Mouse (Mus musculus): ENCODE results near the gene Babam2. TPM values are rescaled to one million over a fixed set of nuclear protein-coding genes. Genes with fewer than 3 reads are reported as not detected.

Babam2 gene
- polyA plus RNA-seq, 1 experiment = 77.2 TPM

DNA sequence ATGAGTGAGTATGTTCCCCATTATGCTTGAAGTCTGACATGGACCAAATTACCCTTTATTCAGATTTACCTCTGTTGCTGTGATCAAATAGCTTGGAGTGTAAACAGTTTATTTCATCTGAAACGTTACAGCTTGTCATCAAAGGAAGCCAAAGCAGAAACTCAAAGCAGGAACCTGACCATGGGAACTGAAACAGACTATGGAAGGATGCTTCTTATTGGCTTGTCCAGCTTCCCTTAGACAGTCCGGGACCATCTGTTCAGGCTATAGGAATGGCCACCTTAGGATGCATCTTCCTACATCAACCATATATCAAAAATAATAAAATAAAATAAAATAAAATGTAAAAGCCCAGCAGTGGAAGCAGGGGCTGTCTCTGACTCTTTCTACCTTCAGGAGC, 183.0 kb downstream of the Babam2 start:
- Histone ChIP-seq H3K4me3 (no peak overlapping the region), H3K4me2 (ENCODE audit: low read depth) (no peak overlapping the region), H3K36me3 (ENCODE audit: control insufficient read depth, insufficient read depth) (no peaks in the 10 kb centered on the region), H3ac (ENCODE audit: control insufficient read depth, insufficient read length) (no peak overlapping the region), H3K79me2 (ENCODE audit: control insufficient read depth, insufficient read depth) (no peaks in the 10 kb centered on the region), H3K27me3 (ENCODE audit: control insufficient read depth, insufficient read depth, insufficient read length) (no peaks in the 10 kb centered on the region)
- TF ChIP-seq TCF12 (IDR thresholded peaks at IDR 0.05; ENCODE audit: insufficient read depth, poor library complexity, severe bottlenecking) (no peak), SRF (IDR thresholded peaks at IDR 0.05; ENCODE audit: control insufficient read depth, insufficient read length, low read depth) (no peak), POLR2A (IDR thresholded peaks at IDR 0.05; ENCODE audit: insufficient read length, low read depth) (no peak), USF1 (IDR thresholded peaks at IDR 0.05; ENCODE audit: low read depth) (no peak), REST (IDR thresholded peaks at IDR 0.05; ENCODE audit: insufficient read depth, insufficient read length) (no peak), POLR2AphosphoS2 (IDR thresholded peaks at IDR 0.05; ENCODE audit: insufficient read length, low read depth) (no peak), MAX (IDR thresholded peaks at IDR 0.05; ENCODE audit: low read depth) (no peak), MYOG (IDR thresholded peaks at IDR 0.05; ENCODE audit: control insufficient read depth in 1 of 3, insufficient read depth in 1 of 3, insufficient read length in 2 of 3, low read depth in 2 of 3) (no peak), E2F4 (IDR thresholded peaks at IDR 0.05; ENCODE audit: insufficient read depth) (no peak), TCF3 (IDR thresholded peaks at IDR 0.05; ENCODE audit: insufficient read length, low read depth) (no peak), MYOD1 (IDR thresholded peaks at IDR 0.05; ENCODE audit: control insufficient read depth in 1 of 3, insufficient read length in 2 of 3, low read depth in 2 of 3) (no peak), CEBPB (IDR thresholded peaks at IDR 0.05; ENCODE audit: insufficient read depth, poor library complexity, severe bottlenecking) (no peak)

DNA sequence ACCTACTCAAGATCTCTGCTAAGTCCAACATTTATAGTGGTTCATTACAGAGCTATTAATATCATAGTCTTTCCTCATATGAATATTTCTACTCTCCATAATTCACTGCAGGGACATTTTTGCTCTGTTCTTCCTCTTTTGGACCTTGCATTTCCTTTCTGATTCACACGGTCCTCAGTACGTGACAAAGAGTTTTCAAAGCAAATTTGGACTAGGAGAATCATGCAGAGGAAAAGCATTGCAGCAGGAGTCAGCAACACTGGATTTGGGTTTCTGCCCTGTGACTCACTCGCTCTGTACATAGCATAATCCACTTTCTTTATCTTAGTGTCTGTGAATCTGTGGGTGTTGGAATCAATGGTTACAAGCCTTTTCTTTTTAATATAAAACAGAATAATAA, 184.8 kb downstream of the Babam2 start:
- Histone ChIP-seq H3K79me2 (ENCODE audit: control insufficient read depth, insufficient read depth) (no peaks in the 10 kb centered on the region), H3K4me3 (no peak overlapping the region), H3ac (ENCODE audit: control insufficient read depth, insufficient read length) (no peak overlapping the region), H3K27me3 (ENCODE audit: control insufficient read depth, insufficient read depth, insufficient read length) (no peaks in the 10 kb centered on the region), H3K36me3 (ENCODE audit: control insufficient read depth, insufficient read depth) (no peaks in the 10 kb centered on the region), H3K4me2 (ENCODE audit: low read depth) (peak overlapping the region; percentile 82)
- 0 out of 2 replicates have a peak, but pooled peaks have one; percentile 22 for TF ChIP-seq CEBPB (IDR thresholded peaks at IDR 0.05; ENCODE audit: insufficient read depth, poor library complexity, severe bottlenecking)
- no peak for TF ChIP-seq USF1 (IDR thresholded peaks at IDR 0.05; ENCODE audit: low read depth)

DNA sequence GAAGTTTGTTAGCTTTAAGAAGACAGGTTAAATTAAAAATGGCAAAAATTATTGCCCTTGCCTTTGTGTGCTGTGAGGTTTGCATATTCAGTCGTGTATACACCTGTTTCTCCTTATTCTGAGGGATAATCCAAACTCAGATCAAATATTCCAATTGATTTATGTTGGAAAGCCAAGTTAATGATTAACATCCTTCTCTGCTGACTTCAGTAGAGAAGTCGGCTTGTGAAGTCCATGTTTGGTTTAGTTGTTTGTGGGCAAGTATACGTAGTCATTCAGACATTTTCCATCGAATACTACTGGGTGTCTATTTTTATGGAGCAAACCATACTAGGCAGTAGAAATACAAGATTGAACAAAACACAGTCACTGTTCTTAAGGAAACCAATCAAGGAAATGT, 187.5 kb downstream of the Babam2 start:
- no peak for TF ChIP-seq REST (IDR thresholded peaks at IDR 0.05; ENCODE audit: insufficient read depth, insufficient read length)
- TF ChIP-seq CEBPB (IDR thresholded peaks at IDR 0.05; ENCODE audit: insufficient read depth, poor library complexity, severe bottlenecking) = no peak
- no peak for TF ChIP-seq MYOG (IDR thresholded peaks at IDR 0.05; ENCODE audit: control insufficient read depth in 1 of 3, insufficient read depth in 1 of 3, insufficient read length in 2 of 3, low read depth in 2 of 3)
- no peak for TF ChIP-seq TCF12 (IDR thresholded peaks at IDR 0.05; ENCODE audit: insufficient read depth, poor library complexity, severe bottlenecking)
- TF ChIP-seq MYOD1 (IDR thresholded peaks at IDR 0.05; ENCODE audit: control insufficient read depth in 1 of 3, insufficient read length in 2 of 3, low read depth in 2 of 3) = no peak
- TF ChIP-seq USF1 (IDR thresholded peaks at IDR 0.05; ENCODE audit: low read depth) = no peak
- no peak for TF ChIP-seq POLR2AphosphoS2 (IDR thresholded peaks at IDR 0.05; ENCODE audit: insufficient read length, low read depth)
- no peak for TF ChIP-seq E2F4 (IDR thresholded peaks at IDR 0.05; ENCODE audit: insufficient read depth)
- TF ChIP-seq MAX (IDR thresholded peaks at IDR 0.05; ENCODE audit: low read depth) = no peak
- no peak for TF ChIP-seq TCF3 (IDR thresholded peaks at IDR 0.05; ENCODE audit: insufficient read length, low read depth)
- H3K27me3 ChIP-seq (ENCODE audit: control insufficient read depth, insufficient read depth, insufficient read length) = no peaks in the 10 kb centered on the region
- no peaks in the 10 kb centered on the region for H3K79me2 ChIP-seq (ENCODE audit: control insufficient read depth, insufficient read depth)
- no peak overlapping the region for H3K4me3 ChIP-seq
- H3ac ChIP-seq (ENCODE audit: control insufficient read depth, insufficient read length) = no peak overlapping the region
- H3K4me2 ChIP-seq (ENCODE audit: low read depth) = no peak overlapping the region
- no peaks in the 10 kb centered on the region for H3K36me3 ChIP-seq (ENCODE audit: control insufficient read depth, insufficient read depth)

DNA sequence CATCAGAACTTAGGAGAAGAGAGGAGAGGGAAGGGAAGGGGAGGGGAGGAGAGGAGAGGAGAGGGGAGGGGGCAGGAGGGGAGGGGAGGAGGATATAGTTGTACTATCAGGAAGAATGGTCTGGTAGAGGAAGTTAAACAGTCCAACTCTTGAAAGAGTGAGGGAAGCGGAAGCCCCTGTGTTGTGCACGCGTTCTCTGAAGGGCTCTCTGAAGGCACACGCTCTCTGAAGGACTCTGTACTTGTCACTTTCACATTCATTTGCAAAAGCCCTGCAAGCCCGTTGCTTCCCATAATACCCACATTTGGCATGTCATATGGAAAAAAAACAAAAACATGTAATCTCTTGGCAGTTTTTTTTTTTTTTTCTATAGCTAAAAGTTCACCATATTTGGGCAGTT, 190.1 kb downstream of the Babam2 start:
- H3K79me2 ChIP-seq (ENCODE audit: control insufficient read depth, insufficient read depth) = no peaks in the 10 kb centered on the region
- TF ChIP-seq E2F4 (IDR thresholded peaks at IDR 0.05; ENCODE audit: insufficient read depth) (no peak), MYOD1 (IDR thresholded peaks at IDR 0.05; ENCODE audit: control insufficient read depth in 1 of 3, insufficient read length in 2 of 3, low read depth in 2 of 3) (no peak), CEBPB (IDR thresholded peaks at IDR 0.05; ENCODE audit: insufficient read depth, poor library complexity, severe bottlenecking) (no peak)
- H3K36me3 ChIP-seq (ENCODE audit: control insufficient read depth, insufficient read depth) = no peaks in the 10 kb centered on the region
- no peak overlapping the region for H3K4me3 ChIP-seq
- no peak overlapping the region for H3ac ChIP-seq (ENCODE audit: control insufficient read depth, insufficient read length)
- no peaks in the 10 kb centered on the region for H3K27me3 ChIP-seq (ENCODE audit: control insufficient read depth, insufficient read depth, insufficient read length)
- no peak overlapping the region for H3K4me2 ChIP-seq (ENCODE audit: low read depth)

DNA sequence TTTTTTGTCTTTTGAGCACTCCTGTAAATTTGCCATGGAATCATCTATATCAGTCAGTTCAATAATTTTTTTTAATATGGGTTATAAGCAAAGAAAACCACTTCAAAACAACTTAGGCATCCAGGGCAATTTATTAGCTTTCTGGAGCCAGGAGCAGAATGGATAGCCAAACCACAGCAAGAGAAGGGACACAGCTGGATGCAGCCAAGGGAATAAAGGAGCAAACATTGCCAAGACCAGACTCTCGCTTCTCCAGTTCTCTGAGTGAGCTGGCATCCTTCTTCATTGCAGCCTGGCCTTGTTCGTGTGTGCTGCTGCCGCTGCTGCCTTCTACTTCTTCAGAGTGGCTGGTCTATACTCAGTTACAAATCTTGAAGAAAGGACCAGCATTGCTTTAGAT, 190.9 kb downstream of the Babam2 start:
- no peak overlapping the region for H3K4me2 ChIP-seq (ENCODE audit: low read depth)
- H3K27me3 ChIP-seq (ENCODE audit: control insufficient read depth, insufficient read depth, insufficient read length) = no peaks in the 10 kb centered on the region
- no peak overlapping the region for H3ac ChIP-seq (ENCODE audit: control insufficient read depth, insufficient read length)
- no peak for TF ChIP-seq POLR2A (IDR thresholded peaks at IDR 0.05; ENCODE audit: insufficient read length, low read depth)
- no peak for TF ChIP-seq E2F4 (IDR thresholded peaks at IDR 0.05; ENCODE audit: insufficient read depth)
- TF ChIP-seq USF1 (IDR thresholded peaks at IDR 0.05; ENCODE audit: low read depth) = no peak
- no peak for TF ChIP-seq TCF3 (IDR thresholded peaks at IDR 0.05; ENCODE audit: insufficient read length, low read depth)
- no peak for TF ChIP-seq SRF (IDR thresholded peaks at IDR 0.05; ENCODE audit: control insufficient read depth, insufficient read length, low read depth)
- TF ChIP-seq CEBPB (IDR thresholded peaks at IDR 0.05; ENCODE audit: insufficient read depth, poor library complexity, severe bottlenecking) = no peak
- no peak for TF ChIP-seq POLR2AphosphoS2 (IDR thresholded peaks at IDR 0.05; ENCODE audit: insufficient read length, low read depth)
- TF ChIP-seq MAX (IDR thresholded peaks at IDR 0.05; ENCODE audit: low read depth) = no peak
- no peaks in the 10 kb centered on the region for H3K79me2 ChIP-seq (ENCODE audit: control insufficient read depth, insufficient read depth)
- H3K4me3 ChIP-seq = no peak overlapping the region
- no peaks in the 10 kb centered on the region for H3K36me3 ChIP-seq (ENCODE audit: control insufficient read depth, insufficient read depth)
